Mouse (Mus musculus): ENCODE results near the gene Fam83b.

GRCm38 (mm10) chr9:76566515-76567280 is at the start of gene Fam83b:
- TF ChIP-seq GATA1 (IDR thresholded peaks at IDR 0.05; ENCODE audit: low read length) (no peak), TAL1 (IDR thresholded peaks at IDR 0.05; ENCODE audit: low read length) (no peak)

All from erythroblast, embryonic 14.5 days (primary cell).